ENCODE assay signal across 9 mouse cellular contexts in genomic region chr4:43431690-43432089, GRCm38 (mm10). TPM values are rescaled to one million over a fixed set of nuclear protein-coding genes. Genes with fewer than 3 reads are reported as not detected.
DNase-seq lines count a peak whose midpoint lies in the region; ATAC-seq and TF ChIP-seq lines count a peak whose summit lies in the region.
"Had no signal": no experiment of that assay in that cellular context is flagged by ENCODE, and none has a peak within 500 bp of the region (broad histone marks: within the 10 kb centered on the region; RNA-seq: fewer than 3 reads in every experiment).

No protein-coding gene starts in this region.

- 3% methylated on average over 4 of the region's 4 CpGs for WGBS in kidney, embryonic 14.5 days
- 6% methylated on average over 4 of the region's 4 CpGs for WGBS in limb, embryonic 14.5 days
- WGBS in stomach, embryonic 14.5 days, result 5% methylated on average over 4 of the region's 4 CpGs

- no peak overlapping the region for H3K9ac ChIP-seq in kidney, embryonic 14.5 days (ENCODE audit: low read depth, low read length)
- no peak overlapping the region for H3K9ac ChIP-seq in limb, embryonic 14.5 days (ENCODE audit: low read depth, low read length, severe bottlenecking)
- H3K9ac ChIP-seq in stomach, embryonic 14.5 days (replicated peaks; ENCODE audit: low read depth, low read length), result no peak overlapping the region
- H3K9ac ChIP-seq: embryonic facial prominence, embryonic 13.5 days had no signal

- no peak for TF ChIP-seq POLR2A in limb, embryonic 14.5 days (IDR thresholded peaks at IDR 0.05; ENCODE audit: borderline replicate concordance, extremely low read depth, insufficient read depth, insufficient read length)

- no peaks in the 10 kb centered on the region for H3K9me3 ChIP-seq in kidney, embryonic 14.5 days (ENCODE audit: control insufficient read depth, low read length)
- no peaks in the 10 kb centered on the region for H3K9me3 ChIP-seq in limb, embryonic 14.5 days (ENCODE audit: control insufficient read depth, low read length)
- no peaks in the 10 kb centered on the region for H3K9me3 ChIP-seq in stomach, embryonic 14.5 days (ENCODE audit: control insufficient read depth, low read depth, low read length)
- H3K9me3 ChIP-seq: embryonic facial prominence, embryonic 13.5 days had no signal

- peaks cover 8% of the 10 kb centered on the region; the same call in 1 of the 2 replicates for H3K4me1 ChIP-seq in kidney, embryonic 14.5 days (ENCODE audit: control insufficient read depth, insufficient read depth, low read length)
- H3K4me1 ChIP-seq in limb, embryonic 14.5 days (ENCODE audit: control insufficient read depth, insufficient read depth, low read length), result peaks cover 7% of the 10 kb centered on the region; the same call in 1 of the 2 replicates
- no peaks in the 10 kb centered on the region; the same call in 1 of the 2 replicates for H3K4me1 ChIP-seq in stomach, embryonic 14.5 days (ENCODE audit: control insufficient read depth, insufficient read depth, low read length)

- H3K4me3 ChIP-seq in kidney, embryonic 14.5 days (ENCODE audit: low read length), result no peak overlapping the region
- no peak overlapping the region for H3K4me3 ChIP-seq in limb, embryonic 14.5 days (replicated peaks; ENCODE audit: low read length)
- no peak overlapping the region for H3K4me3 ChIP-seq in stomach, embryonic 14.5 days (ENCODE audit: low read depth, low read length)
- H3K4me3 ChIP-seq: embryonic facial prominence, embryonic 13.5 days had no signal

- DNase-seq in 416B (ENCODE audit: low read depth), result peak; percentile 91
- DNase-seq in adrenal gland, adult 18-20 months (ENCODE audit: low spot score in 2 of 2), result peak; percentile 79 to 82
- DNase-seq in embryo, embryonic 11 days, result peak; percentile 93
- DNase-seq in heart, adult 9 months (ENCODE audit: low spot score in 2 of 2), result peak; percentile 59 to 84
- DNase-seq in limb, embryonic 14.5 days (ENCODE audit: low spot score), result peak; percentile 85
- DNase-seq in naive thymus-derived CD4-positive, alpha-beta T cell, adult 2 months (ENCODE audit: low read depth), result peak; percentile 90

- peaks cover under 1% of the 10 kb centered on the region; the same call in 1 of the 2 replicates for H3K36me3 ChIP-seq in kidney, embryonic 14.5 days (ENCODE audit: control insufficient read depth, insufficient read depth, low read length)
- H3K36me3 ChIP-seq in limb, embryonic 14.5 days (ENCODE audit: control insufficient read depth, insufficient read depth, low read length), result peaks cover under 1% of the 10 kb centered on the region
- peaks cover 3% of the 10 kb centered on the region; the same call in 1 of the 2 replicates for H3K36me3 ChIP-seq in stomach, embryonic 14.5 days (ENCODE audit: control insufficient read depth, insufficient read depth, low read length)

- H3K4me2 ChIP-seq in kidney, embryonic 14.5 days (replicated peaks; ENCODE audit: low read depth, low read length), result no peak overlapping the region
- H3K4me2 ChIP-seq in limb, embryonic 14.5 days (replicated peaks; ENCODE audit: low read depth, low read length, severe bottlenecking), result no peak overlapping the region
- H3K4me2 ChIP-seq in stomach, embryonic 14.5 days (replicated peaks; ENCODE audit: low read depth, low read length), result no peak overlapping the region
- H3K4me2 ChIP-seq: embryonic facial prominence, embryonic 13.5 days had no signal

- peaks cover 14% of the 10 kb centered on the region for H3K27me3 ChIP-seq in kidney, embryonic 14.5 days (ENCODE audit: control insufficient read depth, insufficient read depth, low read length)
- H3K27me3 ChIP-seq in limb, embryonic 14.5 days (ENCODE audit: control insufficient read depth, insufficient read depth, low read length), result peaks cover 15% of the 10 kb centered on the region; the same call in 1 of the 2 replicates
- 0 out of 2 replicates have a peak, but pooled peaks cover 5% of the 10 kb centered on the region for H3K27me3 ChIP-seq in stomach, embryonic 14.5 days (ENCODE audit: control insufficient read depth, insufficient read depth, low read length)

- H3K27ac ChIP-seq in kidney, embryonic 14.5 days (ENCODE audit: low read depth, low read length), result no peak overlapping the region
- H3K27ac ChIP-seq in limb, embryonic 14.5 days (replicated peaks; ENCODE audit: low read depth, low read length), result no peak overlapping the region
- H3K27ac ChIP-seq in stomach, embryonic 14.5 days (ENCODE audit: low read length), result no peak overlapping the region
- H3K27ac ChIP-seq: embryonic facial prominence, embryonic 13.5 days had no signal

- peak; percentile 44; the same call in 1 of the 2 replicates for ATAC-seq in kidney, embryonic 14.5 days (ENCODE audit: low FRiP score, low TSS enrichment)
- peak; percentile 60 for ATAC-seq in limb, embryonic 14.5 days (ENCODE audit: low FRiP score, low read depth)
- ATAC-seq in stomach, embryonic 14.5 days (ENCODE audit: insufficient number of reproducible peaks, insufficient read depth, low FRiP score, low read depth), result peak; percentile 21; the same call in 1 of the 2 replicates

RNA-seq across cellular contexts. Expression of gene Fam166b, which starts 2.8 kb away (rescaled TPM):
- not detected for total RNA-seq in adrenal gland, adult 18-20 months (2021)
- 0.24 and 0.38 TPM in 2 replicates for polyA plus RNA-seq in kidney, embryonic 14.5 days (2014; fragmentation: Nextera tagmentation; extraction: Ambion mirVana)
- polyA plus RNA-seq in limb, embryonic 14.5 days (2012; rRNA removed), result 0.20 and 0.29 TPM in 2 replicates
- polyA plus RNA-seq in limb, embryonic 14.5 days (2014; fragmentation: Nextera tagmentation; extraction: Ambion mirVana), result 0.14 and 0.33 TPM in 2 replicates
- 0.22 and 0.25 TPM in 2 replicates for polyA plus RNA-seq in stomach, embryonic 14.5 days (2014; fragmentation: Nextera tagmentation; extraction: Ambion mirVana)

RNA-seq across cellular contexts. Expression of gene Tesk1, which starts 10.0 kb away (rescaled TPM):
- 10 to 100 TPM; 67.6 to 72.3 TPM for total RNA-seq in adrenal gland, adult 18-20 months (2021)
- polyA plus RNA-seq in kidney, embryonic 14.5 days (2014; fragmentation: Nextera tagmentation; extraction: Ambion mirVana), result 11.4 and 14.9 TPM in 2 replicates
- polyA plus RNA-seq in limb, embryonic 14.5 days (2012; rRNA removed), result 47.4 and 63.1 TPM in 2 replicates
- 15.8 and 17.6 TPM in 2 replicates for polyA plus RNA-seq in limb, embryonic 14.5 days (2014; fragmentation: Nextera tagmentation; extraction: Ambion mirVana)
- polyA plus RNA-seq in stomach, embryonic 14.5 days (2014; fragmentation: Nextera tagmentation; extraction: Ambion mirVana), result 5.4 and 7.1 TPM in 2 replicates

RNA-seq across cellular contexts. Expression of gene Cd72, which starts 22.7 kb away (rescaled TPM):
- total RNA-seq in adrenal gland, adult 18-20 months (2021), result 1 to 10 TPM; 2.6 to 2.8 TPM
- polyA plus RNA-seq in kidney, embryonic 14.5 days (2014; fragmentation: Nextera tagmentation; extraction: Ambion mirVana), result 5.1 and 5.2 TPM in 2 replicates
- 1.3 TPM in 2 replicates for polyA plus RNA-seq in limb, embryonic 14.5 days (2012; rRNA removed)
- polyA plus RNA-seq in limb, embryonic 14.5 days (2014; fragmentation: Nextera tagmentation; extraction: Ambion mirVana), result 4.4 and 7.5 TPM in 2 replicates
- polyA plus RNA-seq in stomach, embryonic 14.5 days (2014; fragmentation: Nextera tagmentation; extraction: Ambion mirVana), result 5.5 and 5.6 TPM in 2 replicates

RNA-seq across cellular contexts. Expression of gene Rusc2, which starts 49.9 kb away (rescaled TPM):
- total RNA-seq in adrenal gland, adult 18-20 months (2021), result 10 to 100 TPM; 36.9 to 39.9 TPM
- polyA plus RNA-seq in kidney, embryonic 14.5 days (2014; fragmentation: Nextera tagmentation; extraction: Ambion mirVana), result 8.9 and 11.2 TPM in 2 replicates
- 16.2 and 25.4 TPM in 2 replicates for polyA plus RNA-seq in limb, embryonic 14.5 days (2012; rRNA removed)
- 8.0 and 9.6 TPM in 2 replicates for polyA plus RNA-seq in limb, embryonic 14.5 days (2014; fragmentation: Nextera tagmentation; extraction: Ambion mirVana)
- polyA plus RNA-seq in stomach, embryonic 14.5 days (2014; fragmentation: Nextera tagmentation; extraction: Ambion mirVana), result 12.4 and 13.5 TPM in 2 replicates

RNA-seq across cellular contexts. Expression of gene Sit1, which starts 51.8 kb away (rescaled TPM):
- under 1 TPM in 1 of 2 experiments, not detected in 1; 0.38 TPM for total RNA-seq in adrenal gland, adult 18-20 months (2021)
- not detected in 2 replicates for polyA plus RNA-seq in kidney, embryonic 14.5 days (2014; fragmentation: Nextera tagmentation; extraction: Ambion mirVana)
- polyA plus RNA-seq in limb, embryonic 14.5 days (2012; rRNA removed), result not detected in 2 replicates
- not detected in 2 replicates for polyA plus RNA-seq in limb, embryonic 14.5 days (2014; fragmentation: Nextera tagmentation; extraction: Ambion mirVana)
- not detected in 2 replicates for polyA plus RNA-seq in stomach, embryonic 14.5 days (2014; fragmentation: Nextera tagmentation; extraction: Ambion mirVana)
- polyA plus RNA-seq: embryonic facial prominence, embryonic 13.5 days had no signal
